Mouse (Mus musculus): ENCODE measurements around the gene Fam122c. TPM values are rescaled to one million over a fixed set of nuclear protein-coding genes. Genes with fewer than 3 reads are reported as not detected.

The Fam122c gene
- total RNA-seq, 2 experiments from 2014 or later: not detected

- no peak for DNase-seq (ENCODE audit: low spot score in 2 of 2)
Observed at GRCm38 (mm10) chrX:53369534-53370365, 96.5 kb downstream of the Fam122c start.

DNA sequence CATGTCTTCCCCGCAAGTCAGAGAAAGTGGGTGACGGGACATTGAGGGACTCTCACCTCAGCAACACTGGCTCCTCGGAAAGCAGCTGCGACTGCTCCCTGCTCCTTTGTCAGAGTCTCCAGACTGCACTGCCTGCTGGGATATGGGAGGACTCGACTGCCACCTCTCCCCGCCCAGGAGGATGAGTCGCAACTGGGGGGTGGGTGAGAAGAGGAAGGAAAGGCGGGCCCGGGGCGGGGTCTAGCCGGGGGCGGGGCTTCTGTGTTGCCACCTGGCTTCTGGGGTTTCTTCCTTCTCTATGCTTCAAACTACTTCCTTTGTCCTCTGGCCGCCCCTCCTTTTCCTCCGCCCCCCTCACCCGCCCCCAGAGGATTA, 97.1 kb downstream of the Fam122c start, which contains the start of gene Mospd1:
Gene Mospd1 (minus strand): TSS at position 137 of the 375 bp plus-strand sequence.
- DNase-seq (ENCODE audit: low spot score in 2 of 2): peak; percentile 74 to 76

Other genes starting within 250 kb of the Fam122c start
- not detected for gene Plac1, start 33.3 kb upstream of the Fam122c start, total RNA-seq (2021)
- 1 to 10 TPM; 4.0 to 4.2 TPM for gene Fam122b, start 3.6 kb upstream of the Fam122c start, total RNA-seq (2021)
- 10 to 100 TPM; 14.3 to 16.1 TPM for gene Mospd1, start 97.1 kb downstream of the Fam122c start, total RNA-seq (2021)
- gene Etd, start 161.5 kb downstream of the Fam122c start, total RNA-seq (2021): not detected

Measured in left cerebral cortex, adult 18-20 months (tissue).